Mouse (Mus musculus) liver, embryonic 16.5 days (tissue): ENCODE data around the gene Vwa5a. TPM values are rescaled to one million over a fixed set of nuclear protein-coding genes. Genes with fewer than 3 reads are reported as not detected.

Experiments
- ATAC-seq: fragments of 200-750 bp; cut with Nextera tagmentation; 2 replicates; pipeline ENCODE4 v1.8.0; 2017; ENCODE audit warnings: low read depth, mild to moderate bottlenecking, moderate number of reproducible peaks, moderate library complexity
- H3K27ac ChIP-seq: fragments of 300-500 bp; sonication (generic); 2 replicates; pipeline ENCODE4 v1.5.1; 2014; ENCODE audit warnings: mild to moderate bottlenecking, low read length
- H3K27me3 ChIP-seq: fragments of 300-500 bp; sonication (generic); 2 replicates; pipeline ENCODE4 v1.6.1; 2014; ENCODE audit warnings: low read depth, low read length, mixed read lengths; ENCODE audit not compliant: control insufficient read depth, insufficient read depth
- H3K36me3 ChIP-seq: fragments of 300-500 bp; sonication (generic); 2 replicates; pipeline ENCODE4 v1.6.1; 2014; ENCODE audit warnings: mild to moderate bottlenecking; ENCODE audit not compliant: control insufficient read depth, insufficient read depth
- H3K4me1 ChIP-seq: fragments of 300-500 bp; sonication (generic); 2 replicates; pipeline ENCODE4 v1.6.1; 2014; ENCODE audit warnings: low read depth, low read length, mixed read lengths; ENCODE audit not compliant: control insufficient read depth
- H3K4me2 ChIP-seq: fragments of 300-500 bp; sonication (generic); 2 replicates; pipeline ENCODE4 v1.6.1; 2014; ENCODE audit warnings: low read depth, low read length, mixed read lengths
- H3K4me3 ChIP-seq: fragments of 300-500 bp; sonication (generic); 2 replicates; pipeline ENCODE4 v1.5.1; 2014; ENCODE audit warnings: low read depth, mild to moderate bottlenecking, low read length
- H3K9ac ChIP-seq: fragments of 300-500 bp; sonication (generic); 2 replicates; pipeline ENCODE4 v1.6.1; 2014; ENCODE audit warnings: low read depth, low read length
- H3K9me3 ChIP-seq: fragments of 300-500 bp; sonication (generic); replicated peaks from 2 replicates; pipeline ENCODE4 v1.6.1; 2016; ENCODE audit warnings: low read length; ENCODE audit not compliant: control insufficient read depth
- WGBS: fragments of 180-500 bp; shearing (Covaris S2); extraction: QIAGEN DNeasy Blood & Tissue Kit; methylation state at CpG from one replicate; pipeline ENCODE4 v1.1.7; 2014; ENCODE audit not compliant: insufficient replicate concordance; 5-methylcytosine and 5-hydroxymethylcytosine counted together
- polyA plus RNA-seq: library from polyadenylated mRNA; unstranded; fragments of >200 nt; fragmentation: Nextera tagmentation; extraction: Ambion mirVana; gene quantifications from 2 replicates; pipeline ENCODE4 v1.2.1, GENCODE M21; 2015

The Vwa5a gene
- polyA plus RNA-seq, result 9.0 and 9.5 TPM in 2 replicates

GRCm38 (mm10) chr9:38718102-38718501, at the start of gene Vwa5a:
Vwa5a (plus strand) TSS chr9:38718268.
- Histone ChIP-seq H3K4me3 (peak within 1 kb of the TSS; percentile 70), H3K27me3 (no peaks in the 10 kb centered on the region), H3K4me1 (peaks cover 8% of the 10 kb centered on the region), H3K4me2 (peak within 1 kb of the TSS; percentile 51), H3K36me3 (no peaks in the 10 kb centered on the region), H3K27ac (peak within 1 kb of the TSS; percentile 71), H3K9me3 (no peaks in the 10 kb centered on the region), H3K9ac (peak within 1 kb of the TSS; percentile 56)
- WGBS, result 0% methylated on average over 4 of the region's 4 CpGs
- peak; percentile 72 for ATAC-seq

GRCm38 (mm10) chr9:38672887-38673286, 45.2 kb upstream of the Vwa5a start:
- Histone ChIP-seq H3K27me3 (no peaks in the 10 kb centered on the region), H3K9ac (no peak overlapping the region), H3K9me3 (no peaks in the 10 kb centered on the region), H3K4me1 (no peaks in the 10 kb centered on the region), H3K4me2 (no peak overlapping the region), H3K36me3 (no peaks in the 10 kb centered on the region), H3K4me3 (no peak overlapping the region), H3K27ac (no peak overlapping the region)
- 35% methylated on average over 2 of the region's 2 CpGs for WGBS
- no peak for ATAC-seq

- Histone ChIP-seq H3K4me1 (no peaks in the 10 kb centered on the region), H3K36me3 (no peaks in the 10 kb centered on the region), H3K27ac (no peak within 1 kb of the TSS), H3K9ac (no peak within 1 kb of the TSS), H3K4me2 (no peak within 1 kb of the TSS), H3K4me3 (no peak within 1 kb of the TSS), H3K27me3 (no peaks in the 10 kb centered on the region), H3K9me3 (no peaks in the 10 kb centered on the region)
- 59% methylated on average over 2 of the region's 2 CpGs for WGBS
- no peak for ATAC-seq
Measured at GRCm38 (mm10) chr9:38674501-38674900, 43.6 kb upstream of the Vwa5a start, which contains the start of gene Olfr918. Olfr918 (minus strand) TSS chr9:38674601.

- no peaks in the 10 kb centered on the region for H3K27me3 ChIP-seq
- H3K36me3 ChIP-seq, result no peaks in the 10 kb centered on the region
- peaks cover 8% of the 10 kb centered on the region for H3K4me1 ChIP-seq
- ATAC-seq, result peak; percentile 89
- H3K4me2 ChIP-seq, result peak overlapping the region; percentile 51
- peak overlapping the region; percentile 4 for H3K9ac ChIP-seq
- H3K4me3 ChIP-seq, result peak overlapping the region; percentile 70
- H3K27ac ChIP-seq, result peak overlapping the region; percentile 65
- 3% methylated on average over 3 of the region's 3 CpGs for WGBS
- no peaks in the 10 kb centered on the region for H3K9me3 ChIP-seq
Measured at GRCm38 (mm10) chr9:38718927-38719441, 916 bp downstream of the Vwa5a start.

- Histone ChIP-seq H3K9me3 (no peaks in the 10 kb centered on the region), H3K9ac (no peak overlapping the region), H3K4me2 (no peak overlapping the region), H3K36me3 (peaks cover 3% of the 10 kb centered on the region; the same call in 1 of the 2 replicates), H3K27me3 (no peaks in the 10 kb centered on the region), H3K27ac (no peak overlapping the region), H3K4me1 (peaks cover 6% of the 10 kb centered on the region), H3K4me3 (no peak overlapping the region)
- WGBS, result 74% methylated on average over 1 of the region's 1 CpGs
- no peak for ATAC-seq
Measured at GRCm38 (mm10) chr9:38724044-38724443, 6.0 kb downstream of the Vwa5a start.

GRCm38 (mm10) chr9:38728218-38728617, 10.2 kb downstream of the Vwa5a start:
- Histone ChIP-seq H3K4me1 (no peaks in the 10 kb centered on the region), H3K9me3 (no peaks in the 10 kb centered on the region), H3K27ac (no peak overlapping the region), H3K4me3 (no peak overlapping the region), H3K4me2 (no peak overlapping the region), H3K36me3 (peaks cover 3% of the 10 kb centered on the region; the same call in 1 of the 2 replicates), H3K27me3 (no peaks in the 10 kb centered on the region), H3K9ac (no peak overlapping the region)
- no peak for ATAC-seq
- WGBS, result 54% methylated on average over 3 of the region's 3 CpGs

- Histone ChIP-seq H3K9me3 (no peaks in the 10 kb centered on the region), H3K4me2 (no peak overlapping the region), H3K27ac (no peak overlapping the region), H3K36me3 (no peaks in the 10 kb centered on the region; the same call in 1 of the 2 replicates), H3K4me3 (no peak overlapping the region), H3K27me3 (no peaks in the 10 kb centered on the region), H3K4me1 (no peaks in the 10 kb centered on the region; the same call in 1 of the 2 replicates), H3K9ac (no peak overlapping the region)
- no peak for ATAC-seq
- WGBS, result 41% methylated on average over 1 of the region's 1 CpGs
Measured at GRCm38 (mm10) chr9:38741408-38741807, 23.3 kb downstream of the Vwa5a start.

GRCm38 (mm10) chr9:38744619-38745315, 26.7 kb downstream of the Vwa5a start:
- H3K4me1 ChIP-seq, result no peaks in the 10 kb centered on the region; the same call in 1 of the 2 replicates
- no peak overlapping the region for H3K4me3 ChIP-seq
- ATAC-seq, result peak; percentile 96
- H3K9ac ChIP-seq, result no peak overlapping the region
- WGBS, result 41% methylated on average over 4 of the region's 4 CpGs
- no peaks in the 10 kb centered on the region for H3K9me3 ChIP-seq
- H3K27me3 ChIP-seq, result no peaks in the 10 kb centered on the region
- peak overlapping the region; percentile 55 for H3K27ac ChIP-seq
- H3K4me2 ChIP-seq, result no peak overlapping the region
- no peaks in the 10 kb centered on the region for H3K36me3 ChIP-seq

GRCm38 (mm10) chr9:38751999-38752398, 33.9 kb downstream of the Vwa5a start, which contains the start of gene Olfr920:
Olfr920 (plus strand) TSS chr9:38752299.
- no peaks in the 10 kb centered on the region for H3K27me3 ChIP-seq
- no peak within 1 kb of the TSS for H3K4me3 ChIP-seq
- H3K27ac ChIP-seq, result no peak within 1 kb of the TSS
- no peak for ATAC-seq
- H3K4me2 ChIP-seq, result no peak within 1 kb of the TSS
- no peaks in the 10 kb centered on the region for H3K4me1 ChIP-seq
- H3K36me3 ChIP-seq, result no peaks in the 10 kb centered on the region
- no peak within 1 kb of the TSS for H3K9ac ChIP-seq
- 60% methylated on average over 1 of the region's 1 CpGs for WGBS
- no peaks in the 10 kb centered on the region for H3K9me3 ChIP-seq
